Comparison of ENCODE assay signal across 22 mouse cellular contexts in genomic region chr6:4841241-4841640, GRCm38 (mm10).
"Had no signal": no experiment of that assay in that cellular context is flagged by ENCODE, and none has a peak within 500 bp of the region (broad histone marks: within the 10 kb centered on the region; RNA-seq: fewer than 3 reads in every experiment).

No protein-coding gene starts in this region.

- DNase-seq: kidney, postnatal 25 days; layer of hippocampus, adult 9-11 months; liver; lung, adult 18-20 months; lung, postnatal 10 days; lung, postnatal 36 days; right cerebral cortex, adult 18-20 months; right cerebral cortex, postnatal 25 days; thymus, adult 18-20 months; thymus, postnatal 36 days had no signal

- H3K4me1 ChIP-seq: limb, embryonic 13.5 days; liver, embryonic 12.5 days; liver, embryonic 15.5 days; lung, embryonic 15.5 days; megakaryocyte, embryonic 14.5 days; midbrain, embryonic 10.5 days; midbrain, embryonic 13.5 days; neural tube, embryonic 12.5 days; neural tube, embryonic 15.5 days had no signal

- H3K4me3 ChIP-seq: layer of hippocampus, adult 2 months; limb, embryonic 10.5 days; limb, embryonic 13.5 days; liver, embryonic 12.5 days; liver, embryonic 15.5 days; lung, embryonic 15.5 days; megakaryocyte, embryonic 14.5 days; midbrain, embryonic 10.5 days; midbrain, embryonic 13.5 days; neural tube, embryonic 12.5 days; neural tube, embryonic 15.5 days had no signal

- H3K27me3 ChIP-seq: limb, embryonic 13.5 days; liver, embryonic 12.5 days; liver, embryonic 15.5 days; lung, embryonic 15.5 days; megakaryocyte, embryonic 14.5 days; midbrain, embryonic 13.5 days; neural tube, embryonic 12.5 days; neural tube, embryonic 15.5 days had no signal

- H3K36me3 ChIP-seq: limb, embryonic 10.5 days; limb, embryonic 13.5 days; liver, embryonic 12.5 days; liver, embryonic 15.5 days; lung, embryonic 15.5 days; midbrain, embryonic 10.5 days; midbrain, embryonic 13.5 days; neural tube, embryonic 12.5 days; neural tube, embryonic 15.5 days had no signal

- ATAC-seq: liver, embryonic 12.5 days; midbrain, embryonic 13.5 days had no signal

- H3K27ac ChIP-seq: kidney, postnatal 0 days; layer of hippocampus, adult 2 months; limb, embryonic 10.5 days; limb, embryonic 13.5 days; liver, embryonic 12.5 days; liver, embryonic 15.5 days; lung, embryonic 15.5 days; midbrain, embryonic 10.5 days; midbrain, embryonic 13.5 days; neural tube, embryonic 12.5 days; neural tube, embryonic 15.5 days had no signal

- H3K4me2 ChIP-seq: limb, embryonic 13.5 days; liver, embryonic 12.5 days; liver, embryonic 15.5 days; lung, embryonic 15.5 days; midbrain, embryonic 13.5 days; neural tube, embryonic 12.5 days; neural tube, embryonic 15.5 days had no signal

- H3K9me3 ChIP-seq: limb, embryonic 10.5 days; limb, embryonic 13.5 days; liver, embryonic 12.5 days; liver, embryonic 15.5 days; lung, embryonic 15.5 days; midbrain, embryonic 13.5 days; neural tube, embryonic 12.5 days; neural tube, embryonic 15.5 days had no signal

- H3K9ac ChIP-seq: limb, embryonic 13.5 days; liver, embryonic 12.5 days; liver, embryonic 15.5 days; lung, embryonic 15.5 days; midbrain, embryonic 13.5 days; neural tube, embryonic 12.5 days; neural tube, embryonic 15.5 days had no signal
